Mouse (Mus musculus) olfactory bulb, adult 2 months (tissue): ENCODE measurements around the gene Saa1.

Experiments used
- CTCF ChIP-seq: fragments of 200-500 bp; IDR thresholded peaks from 2 replicates; pipeline ENCODE4 v1.5.1; 2012; ENCODE audit warnings: low read depth, mild to moderate bottlenecking, low read length, moderate library complexity; ENCODE audit not compliant: insufficient read depth
- POLR2A ChIP-seq: fragments of 200-500 bp; IDR thresholded peaks from 2 replicates; pipeline ENCODE4 v1.6.1; 2012; ENCODE audit warnings: mild to moderate bottlenecking, low read depth, low read length, moderate library complexity; ENCODE audit not compliant: insufficient read depth

DNA sequence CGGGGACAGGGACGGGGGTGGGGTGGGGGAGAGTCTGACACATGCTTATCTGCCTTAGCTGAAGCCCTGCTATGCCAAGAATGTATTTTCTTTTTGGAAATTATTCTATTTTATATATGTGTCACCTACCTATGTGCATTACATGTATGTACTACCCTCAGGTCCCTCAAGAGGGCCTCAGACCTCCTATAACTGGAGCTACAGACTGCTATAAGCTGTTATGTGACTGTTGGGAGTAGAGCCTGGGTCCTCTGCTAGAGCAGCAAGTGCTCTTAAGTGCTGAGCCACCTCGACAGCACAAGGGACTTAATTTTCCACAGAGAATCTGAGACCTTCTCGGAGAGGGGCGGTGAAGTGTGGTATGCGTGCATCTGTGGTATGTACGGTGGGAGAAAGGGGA lies 25.7 kb upstream of the Saa1 start:
- no peak for TF ChIP-seq POLR2A
- no peak for TF ChIP-seq CTCF
